Mouse (Mus musculus) forebrain, embryonic 16.5 days (tissue): ENCODE measurements around the gene Cacna1e. TPM values are rescaled to one million over a fixed set of nuclear protein-coding genes. Genes with fewer than 3 reads are reported as not detected.

Experiments
- ATAC-seq: fragments of 200-750 bp; cut with Nextera tagmentation; 2 replicates; pipeline ENCODE4 v1.8.0; 2017; ENCODE audit warnings: mild to moderate bottlenecking, moderate library complexity
- H3K27ac ChIP-seq: fragments of 300-500 bp; sonication (generic); 2 replicates; pipeline ENCODE4 v1.5.1; 2014; ENCODE audit warnings: low read length, control low read depth
- H3K27me3 ChIP-seq: fragments of 300-500 bp; sonication (generic); replicated peaks from 2 replicates; pipeline ENCODE4 v1.6.1; 2014; ENCODE audit warnings: low read length; ENCODE audit not compliant: control insufficient read depth, insufficient read depth
- H3K36me3 ChIP-seq: fragments of 300-500 bp; sonication (generic); 2 replicates; pipeline ENCODE4 v1.6.1; 2014; ENCODE audit not compliant: control insufficient read depth, insufficient read depth
- H3K4me1 ChIP-seq: fragments of 300-500 bp; sonication (generic); replicated peaks from 2 replicates; pipeline ENCODE4 v1.6.1; 2014; ENCODE audit warnings: low read length; ENCODE audit not compliant: control insufficient read depth, insufficient read depth
- H3K4me2 ChIP-seq: fragments of 300-500 bp; sonication (generic); 2 replicates; pipeline ENCODE4 v1.6.1; 2014; ENCODE audit warnings: mild to moderate bottlenecking, low read length, control low read depth
- H3K4me3 ChIP-seq: fragments of 300-500 bp; sonication (generic); replicated peaks from 2 replicates; pipeline ENCODE4 v1.5.1; 2014; ENCODE audit warnings: mild to moderate bottlenecking, low read length, control low read depth
- H3K9ac ChIP-seq: fragments of 300-500 bp; sonication (generic); replicated peaks from 2 replicates; pipeline ENCODE4 v1.6.1; 2014; ENCODE audit warnings: low read depth, low read length, control low read depth
- H3K9me3 ChIP-seq: fragments of 300-500 bp; sonication (generic); 2 replicates; pipeline ENCODE4 v1.6.1; 2016; ENCODE audit warnings: low read length; ENCODE audit not compliant: control insufficient read depth
- WGBS: fragments of 180-500 bp; shearing (Covaris S2); extraction: QIAGEN DNeasy Blood & Tissue Kit; methylation state at CpG from one replicate; pipeline ENCODE4 v1.1.7; 2014; 5-methylcytosine and 5-hydroxymethylcytosine counted together
- polyA plus RNA-seq: library from polyadenylated mRNA; unstranded; fragments of >200 nt; fragmentation: Nextera tagmentation; extraction: Ambion mirVana; gene quantifications from 2 replicates; pipeline ENCODE4 v1.2.1, GENCODE M21; 2015

The Cacna1e gene
- polyA plus RNA-seq, 1 experiment from 2014 or later = 18.9 TPM

DNA sequence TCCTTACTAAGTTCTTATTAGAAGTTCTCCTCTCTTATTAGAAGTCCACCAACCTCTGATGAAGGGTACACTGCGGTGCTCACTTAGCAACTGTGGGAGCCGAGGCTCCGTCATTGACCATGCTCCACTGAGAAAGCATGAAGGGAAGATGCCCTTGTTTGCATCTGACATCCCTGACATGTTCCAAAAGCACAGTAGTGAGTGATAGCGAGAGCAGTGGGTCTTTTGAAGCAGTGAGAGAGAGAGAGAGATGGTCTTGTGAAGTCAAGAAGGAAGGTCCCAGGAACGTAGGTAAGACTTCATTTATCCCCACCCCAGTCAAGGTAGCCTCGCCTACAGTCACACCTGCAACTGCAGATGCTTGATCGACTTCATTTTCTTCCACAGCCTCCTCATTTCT is 63.9 kb downstream of the Cacna1e start:
- no peak overlapping the region for H3K27ac ChIP-seq
- H3K9ac ChIP-seq = no peak overlapping the region
- H3K4me1 ChIP-seq = peaks cover 7% of the 10 kb centered on the region
- H3K4me2 ChIP-seq = no peak overlapping the region
- 93% methylated on average over 7 of the region's 7 CpGs for WGBS
- H3K36me3 ChIP-seq = no peaks in the 10 kb centered on the region
- ATAC-seq = no peak
- H3K27me3 ChIP-seq = no peaks in the 10 kb centered on the region
- H3K4me3 ChIP-seq = no peak overlapping the region
- no peaks in the 10 kb centered on the region for H3K9me3 ChIP-seq

DNA sequence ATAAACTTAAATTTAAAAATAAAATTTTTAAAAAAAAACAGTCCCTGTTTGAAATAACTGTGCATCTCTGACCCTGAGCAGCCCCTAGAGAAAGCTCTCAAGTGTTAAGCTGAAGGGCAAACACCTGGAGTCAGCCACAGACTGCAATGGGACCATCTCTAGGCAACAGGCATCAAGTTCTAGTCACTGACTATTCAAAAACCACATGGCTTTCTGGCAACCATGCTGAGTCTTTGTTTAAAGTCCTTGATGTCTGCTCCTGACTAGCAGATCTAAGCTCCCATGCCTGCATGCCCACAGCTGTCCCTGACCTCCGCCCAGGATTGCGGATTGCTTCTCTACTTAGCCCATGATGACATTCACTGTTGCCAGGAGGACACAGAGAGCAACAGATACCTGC is 64.3 kb downstream of the Cacna1e start:
- no peak for ATAC-seq
- no peak overlapping the region for H3K4me3 ChIP-seq
- no peaks in the 10 kb centered on the region for H3K27me3 ChIP-seq
- no peak overlapping the region for H3K27ac ChIP-seq
- H3K4me2 ChIP-seq = no peak overlapping the region
- no peaks in the 10 kb centered on the region for H3K36me3 ChIP-seq
- no peaks in the 10 kb centered on the region for H3K9me3 ChIP-seq
- H3K4me1 ChIP-seq = peaks cover 7% of the 10 kb centered on the region
- 88% methylated on average over 2 of the region's 2 CpGs for WGBS
- no peak overlapping the region for H3K9ac ChIP-seq

DNA sequence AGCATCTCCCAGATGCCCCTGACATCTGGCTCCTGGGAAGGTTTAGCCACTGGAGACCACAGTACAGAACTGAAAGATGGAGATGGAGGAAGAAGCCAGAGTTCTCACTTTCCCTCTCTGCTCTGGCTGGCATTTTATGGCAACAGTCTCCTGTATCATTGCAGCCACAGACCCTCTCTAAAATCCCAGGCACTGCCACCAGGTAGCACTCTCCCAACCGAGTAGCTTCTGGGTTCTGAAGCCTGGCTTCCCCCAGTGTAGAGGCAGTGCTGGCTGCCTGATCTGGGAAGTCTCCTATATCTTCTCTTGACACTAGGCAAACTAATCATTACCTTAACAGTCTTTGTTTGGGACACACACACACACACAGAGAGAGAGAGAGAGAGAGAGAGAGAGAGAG is 65.6 kb downstream of the Cacna1e start:
- Histone ChIP-seq H3K4me1 (peaks cover 7% of the 10 kb centered on the region), H3K9me3 (no peaks in the 10 kb centered on the region), H3K27me3 (no peaks in the 10 kb centered on the region), H3K27ac (no peak overlapping the region), H3K36me3 (no peaks in the 10 kb centered on the region), H3K4me2 (no peak overlapping the region), H3K4me3 (no peak overlapping the region), H3K9ac (no peak overlapping the region)
- ATAC-seq = no peak
- 42% methylated on average over 1 of the region's 1 CpGs for WGBS

DNA sequence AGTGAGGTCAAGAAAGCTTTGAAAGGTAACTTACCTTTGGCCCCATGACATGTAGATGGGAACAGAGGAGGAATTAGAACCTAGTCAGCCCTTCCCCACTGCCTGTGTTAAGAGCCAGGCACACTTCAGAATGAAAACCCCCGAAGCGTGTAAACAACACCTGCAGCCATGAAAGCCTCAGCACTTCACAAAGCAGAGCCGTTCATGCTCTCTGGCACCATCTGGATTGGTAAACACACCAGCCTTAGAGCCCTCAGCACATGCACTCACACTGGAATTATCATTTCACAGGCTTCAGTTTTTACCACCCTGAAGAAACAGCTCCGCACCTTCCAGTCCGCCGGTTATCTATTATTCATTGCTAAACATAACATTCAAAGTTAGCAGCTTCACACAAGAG is 67.5 kb downstream of the Cacna1e start:
- WGBS = 32% methylated on average over 6 of the region's 6 CpGs
- H3K9me3 ChIP-seq = no peaks in the 10 kb centered on the region
- H3K27ac ChIP-seq = peak overlapping the region; percentile 5; the same call in 1 of the 2 replicates
- no peaks in the 10 kb centered on the region for H3K27me3 ChIP-seq
- H3K9ac ChIP-seq = no peak overlapping the region
- H3K4me2 ChIP-seq = no peak overlapping the region
- no peaks in the 10 kb centered on the region for H3K36me3 ChIP-seq
- no peak overlapping the region for H3K4me3 ChIP-seq
- peaks cover 7% of the 10 kb centered on the region for H3K4me1 ChIP-seq
- ATAC-seq = peak; percentile 93

DNA sequence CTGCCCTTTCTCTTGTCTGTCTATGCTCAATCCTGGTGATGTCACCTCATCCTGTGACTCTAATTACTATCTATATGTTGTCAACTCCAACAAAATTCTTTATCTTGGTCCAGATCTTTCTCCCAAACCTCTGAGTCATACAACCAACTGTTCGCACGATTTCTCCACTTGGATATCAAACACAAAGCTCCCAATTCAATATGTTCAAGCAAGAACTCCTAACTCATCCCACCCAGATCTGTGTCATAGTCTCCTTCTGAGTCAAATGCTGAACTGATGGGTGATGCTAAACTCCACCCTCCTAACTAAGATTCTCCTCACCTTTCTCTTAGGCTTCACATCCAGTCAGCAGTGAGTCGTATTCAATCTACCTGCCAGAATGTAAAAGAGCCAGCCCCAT is 68.0 kb downstream of the Cacna1e start:
- no peak overlapping the region for H3K27ac ChIP-seq
- peaks cover 7% of the 10 kb centered on the region for H3K4me1 ChIP-seq
- no peaks in the 10 kb centered on the region for H3K9me3 ChIP-seq
- WGBS = 85% methylated on average over 3 of the region's 3 CpGs
- H3K4me3 ChIP-seq = no peak overlapping the region
- ATAC-seq = no peak
- no peaks in the 10 kb centered on the region for H3K36me3 ChIP-seq
- H3K9ac ChIP-seq = no peak overlapping the region
- no peak overlapping the region for H3K4me2 ChIP-seq
- no peaks in the 10 kb centered on the region for H3K27me3 ChIP-seq

DNA sequence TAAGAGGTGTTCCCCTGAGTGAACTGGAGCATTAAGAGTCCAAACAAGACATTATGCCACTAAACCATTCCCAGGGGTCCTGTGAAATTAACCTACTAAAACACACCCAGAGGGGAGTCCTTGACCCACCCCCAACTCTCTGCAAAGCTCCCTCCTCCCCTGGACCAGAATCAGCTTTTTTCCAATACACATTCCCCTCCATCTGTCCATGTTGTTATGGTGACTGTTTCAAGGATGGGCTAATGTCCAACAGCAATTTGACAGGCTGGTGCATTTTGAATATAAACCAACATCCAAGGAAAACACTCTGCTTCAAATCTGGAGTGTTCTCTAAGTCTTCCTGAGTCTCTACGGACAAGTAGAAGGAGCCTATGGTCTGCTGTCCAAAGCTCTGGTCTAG is 78.6 kb downstream of the Cacna1e start:
- H3K4me2 ChIP-seq = no peak overlapping the region
- H3K9me3 ChIP-seq = no peaks in the 10 kb centered on the region
- no peaks in the 10 kb centered on the region for H3K27me3 ChIP-seq
- peak; percentile 67 for ATAC-seq
- WGBS = 55% methylated on average over 1 of the region's 1 CpGs
- no peaks in the 10 kb centered on the region for H3K36me3 ChIP-seq
- H3K4me1 ChIP-seq = peaks cover 23% of the 10 kb centered on the region
- H3K27ac ChIP-seq = peak overlapping the region; percentile 39
- H3K9ac ChIP-seq = no peak overlapping the region
- no peak overlapping the region for H3K4me3 ChIP-seq

DNA sequence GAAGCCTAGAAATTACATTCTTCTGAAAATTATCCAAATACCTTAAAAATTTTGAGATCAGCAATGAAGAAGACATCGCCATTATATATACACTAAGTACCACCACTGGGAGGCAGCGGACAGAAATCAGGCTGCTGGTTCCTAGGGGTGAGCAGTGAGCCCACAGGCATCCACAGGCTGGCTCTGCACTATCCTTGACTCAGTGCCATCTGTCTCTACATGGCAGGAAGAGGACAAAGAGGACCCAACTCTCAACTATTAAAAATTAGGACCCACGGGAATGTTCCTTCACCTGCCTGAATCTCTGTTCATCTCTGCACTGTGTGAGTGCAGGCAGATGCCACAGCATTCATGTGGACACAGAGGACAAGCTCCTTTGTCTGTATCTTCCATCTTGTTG is 79.3 kb downstream of the Cacna1e start:
- Histone ChIP-seq H3K4me3 (no peak overlapping the region), H3K4me2 (no peak overlapping the region), H3K27me3 (no peaks in the 10 kb centered on the region), H3K27ac (peak overlapping the region; percentile 39; the same call in 1 of the 2 replicates), H3K9ac (no peak overlapping the region), H3K36me3 (no peaks in the 10 kb centered on the region), H3K9me3 (no peaks in the 10 kb centered on the region), H3K4me1 (peaks cover 23% of the 10 kb centered on the region)
- ATAC-seq = no peak
- WGBS = 92% methylated on average over 3 of the region's 3 CpGs

DNA sequence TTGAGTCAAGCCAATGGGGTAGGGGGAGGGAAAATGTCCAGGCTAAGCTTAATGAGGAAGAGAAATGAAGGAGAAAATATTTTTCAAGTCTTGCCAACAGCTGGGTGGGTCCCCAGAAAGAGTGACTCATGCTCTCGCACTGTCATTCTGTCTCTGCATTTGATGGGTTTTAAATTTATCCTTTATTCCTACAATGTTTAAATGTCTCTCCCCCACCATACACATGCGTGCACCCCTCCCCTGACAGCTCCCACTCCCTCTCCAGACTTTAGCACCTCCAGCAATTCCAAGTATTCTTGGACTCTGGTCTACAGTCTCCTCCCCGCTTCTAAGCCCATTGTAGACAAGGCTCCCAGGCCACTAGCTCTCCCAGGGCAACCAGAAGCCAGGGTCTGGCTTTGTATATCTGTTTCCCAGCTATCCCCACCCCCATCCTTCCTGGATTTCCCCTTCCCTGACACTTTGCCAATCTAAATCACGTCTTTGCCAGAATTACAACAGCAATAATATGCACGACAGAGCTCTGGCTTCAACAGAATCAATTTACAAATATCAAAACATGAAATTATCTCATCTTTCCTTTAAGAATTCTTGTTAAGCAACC is 81.9 kb downstream of the Cacna1e start:
- Histone ChIP-seq H3K9ac (no peak overlapping the region), H3K4me2 (no peak overlapping the region), H3K27me3 (no peaks in the 10 kb centered on the region), H3K4me1 (peaks cover 23% of the 10 kb centered on the region), H3K4me3 (no peak overlapping the region), H3K36me3 (no peaks in the 10 kb centered on the region), H3K27ac (peak overlapping the region; percentile 77), H3K9me3 (no peaks in the 10 kb centered on the region)
- peak; percentile 65 for ATAC-seq
- 38% methylated on average over 5 of the region's 5 CpGs for WGBS

DNA sequence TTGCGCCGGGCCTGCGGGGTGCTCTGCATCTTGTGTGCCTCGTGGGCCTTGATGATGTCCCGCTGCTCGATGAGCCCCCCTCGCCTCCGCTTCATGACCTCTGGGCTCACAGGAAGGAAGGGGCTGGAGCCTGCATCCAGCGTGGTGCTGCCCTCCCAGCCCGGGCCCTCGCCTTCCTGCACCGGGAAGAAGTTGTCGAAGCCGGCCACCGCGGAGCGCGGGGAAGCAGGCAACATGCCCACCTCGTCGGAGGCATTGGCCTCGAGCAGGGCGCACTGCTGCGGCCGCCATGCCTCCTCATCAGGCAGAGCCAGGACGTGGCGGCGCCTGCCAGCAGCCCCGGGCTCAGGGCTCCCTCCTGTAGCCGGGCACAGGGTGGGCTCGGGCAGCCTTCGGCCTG is 85.0 kb downstream of the Cacna1e start:
- Histone ChIP-seq H3K36me3 (no peaks in the 10 kb centered on the region), H3K4me1 (peaks cover 12% of the 10 kb centered on the region), H3K27ac (no peak overlapping the region), H3K9me3 (no peaks in the 10 kb centered on the region), H3K4me3 (no peak overlapping the region), H3K4me2 (no peak overlapping the region), H3K27me3 (no peaks in the 10 kb centered on the region), H3K9ac (no peak overlapping the region)
- 83% methylated on average over 31 of the region's 31 CpGs for WGBS
- no peak for ATAC-seq

DNA sequence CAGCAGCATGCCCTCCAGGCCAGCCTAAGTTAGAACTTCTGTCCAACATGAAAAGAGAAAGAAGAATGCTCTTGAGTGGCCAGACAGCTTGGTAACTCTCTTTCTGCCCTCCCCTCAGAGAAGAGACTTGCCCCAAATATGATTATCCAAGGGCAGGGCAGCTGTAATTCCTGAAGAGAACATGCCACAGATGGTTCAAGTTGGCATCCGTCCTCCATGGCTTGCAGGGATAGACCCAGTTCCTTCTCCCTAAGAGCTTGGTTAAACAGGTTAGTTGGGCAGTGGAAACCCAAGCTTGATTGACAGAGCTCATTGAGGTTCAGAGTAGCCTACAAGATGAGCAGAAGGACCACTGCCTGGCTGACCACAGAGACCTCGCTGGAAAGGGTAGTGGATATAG is 85.5 kb downstream of the Cacna1e start:
- WGBS = 73% methylated on average over 2 of the region's 2 CpGs
- ATAC-seq = no peak

More for the DNA sequence above, 85.5 kb downstream of the Cacna1e start:
- no peak overlapping the region for H3K4me2 ChIP-seq
- no peaks in the 10 kb centered on the region for H3K36me3 ChIP-seq
- no peak overlapping the region for H3K4me3 ChIP-seq
- H3K9me3 ChIP-seq = no peaks in the 10 kb centered on the region
- H3K4me1 ChIP-seq = peaks cover 12% of the 10 kb centered on the region
- no peaks in the 10 kb centered on the region for H3K27me3 ChIP-seq
- no peak overlapping the region for H3K9ac ChIP-seq
- no peak overlapping the region for H3K27ac ChIP-seq
